Mouse (Mus musculus): ENCODE results near the gene Eqtn. TPM values are rescaled to one million over a fixed set of nuclear protein-coding genes. Genes with fewer than 3 reads are reported as not detected.

The Eqtn gene
- total and polyA plus RNA-seq, 3 experiments = 0.50 TPM; not detected in 2

GRCm38 (mm10) chr4:94901780-94902179 is 26.9 kb downstream of the Eqtn start:
- no peak overlapping the region for H3K9ac ChIP-seq (ENCODE audit: insufficient read depth, low read depth)
- no peaks in the 10 kb centered on the region for H3K79me2 ChIP-seq (replicated peaks; ENCODE audit: control insufficient read depth, extremely low read depth, insufficient read depth, poor library complexity, severe bottlenecking)
- DNase-seq (ENCODE audit: extremely low read depth) = no peak
- in situ Hi-C loops (cut with MboI; ENCODE audit: low pct_ligation_motif_present, low pct_unique_long_range_greater_than_20kb, low sequenced_read_pairs) = loop anchor here (25.0 kb wide), 1 partner anchor 214 kb away; no protein-coding TSS in a partner anchor
- no peak overlapping the region for H3K27ac ChIP-seq (ENCODE audit: insufficient read depth, low read depth)
- no peaks in the 10 kb centered on the region for H3K9me3 ChIP-seq (replicated peaks; ENCODE audit: low read length)
- no peak overlapping the region for H3K4me3 ChIP-seq (replicated peaks in 1 of 3; ENCODE audit: low read depth in 2 of 3, low read length in 2 of 3, poor library complexity in 1 of 3)
- H3K27me3 ChIP-seq (replicated peaks) = no peaks in the 10 kb centered on the region
- peak overlapping the region; percentile 45; the same call in 1 of the 2 replicates for H3K4me2 ChIP-seq (ENCODE audit: insufficient read depth, low read depth, poor library complexity, severe bottlenecking)
- H3K4me1 ChIP-seq (ENCODE audit: control insufficient read depth in 1 of 2, insufficient read depth in 2 of 2) = no peaks in the 10 kb centered on the region
- H3K36me3 ChIP-seq (replicated peaks in 1 of 2; ENCODE audit: control insufficient read depth in 1 of 2, insufficient read depth in 1 of 2, low read length in 1 of 2) = no peaks in the 10 kb centered on the region
- dilution Hi-C loops (cut with MboI; ENCODE audit: extremely low pct_ligation_motif_present, extremely low pct_unique_long_range_greater_than_20kb, low sequenced_read_pairs) = no loop called here
- TF ChIP-seq USF2 (conservative IDR thresholded peaks at IDR 0.05; ENCODE audit: low read depth, low read length) (no peak), MAX (IDR thresholded peaks at IDR 0.05; ENCODE audit: low read length) (no peak)

GRCm38 (mm10) chr4:94900744-94901143 is 27.9 kb downstream of the Eqtn start:
- Histone ChIP-seq H3K79me2 (replicated peaks; ENCODE audit: control insufficient read depth, extremely low read depth, insufficient read depth, poor library complexity, severe bottlenecking) (no peaks in the 10 kb centered on the region), H3K9me3 (replicated peaks; ENCODE audit: low read length) (no peaks in the 10 kb centered on the region), H3K4me2 (ENCODE audit: insufficient read depth, low read depth, poor library complexity, severe bottlenecking) (no peak overlapping the region), H3K27me3 (replicated peaks) (no peaks in the 10 kb centered on the region), H3K9ac (ENCODE audit: insufficient read depth, low read depth) (no peak overlapping the region), H3K36me3 (replicated peaks in 1 of 2; ENCODE audit: control insufficient read depth in 1 of 2, insufficient read depth in 1 of 2, low read length in 1 of 2) (no peaks in the 10 kb centered on the region), H3K4me3 (replicated peaks in 1 of 3; ENCODE audit: low read depth in 2 of 3, low read length in 2 of 3, poor library complexity in 1 of 3) (no peak overlapping the region), H3K4me1 (ENCODE audit: control insufficient read depth in 1 of 2, insufficient read depth in 2 of 2) (no peaks in the 10 kb centered on the region), H3K27ac (ENCODE audit: insufficient read depth, low read depth) (no peak overlapping the region)
- no peak for TF ChIP-seq IRF4 (IDR thresholded peaks at IDR 0.05; ENCODE audit: low read depth, low read length)
- peak; percentile 50; the same call in 1 of the 2 replicates for TF ChIP-seq MYC (IDR thresholded peaks at IDR 0.05; ENCODE audit: low read depth, low read length)
- no peak for TF ChIP-seq TCF12 (IDR thresholded peaks at IDR 0.05; ENCODE audit: low read depth, low read length)
- peak; percentile 74 for TF ChIP-seq SMC3 (IDR thresholded peaks at IDR 0.05; ENCODE audit: low read depth, low read length)
- peak; percentile 60 for TF ChIP-seq RAD21 (IDR thresholded peaks at IDR 0.05; ENCODE audit: low read depth, low read length)
- TF ChIP-seq CTCF (conservative IDR thresholded peaks at IDR 0.05 in 1 of 2, IDR thresholded peaks at IDR 0.05 in 1 of 2; ENCODE audit: low read depth in 2 of 2, low read length in 2 of 2) = peak; percentile 27 to 76; a peak in 3 of 4 replicates
- TF ChIP-seq MAX (IDR thresholded peaks at IDR 0.05; ENCODE audit: low read length) = 0 out of 2 replicates have a peak, but pooled peaks have one; percentile 52
- dilution Hi-C loops (cut with MboI; ENCODE audit: extremely low pct_ligation_motif_present, extremely low pct_unique_long_range_greater_than_20kb, low sequenced_read_pairs) = no loop called here
- peak; percentile 61 for DNase-seq (ENCODE audit: extremely low read depth)
- in situ Hi-C loops (cut with MboI; ENCODE audit: low pct_ligation_motif_present, low pct_unique_long_range_greater_than_20kb, low sequenced_read_pairs) = loop anchor here (25.0 kb wide), 1 partner anchor 213 kb away; no protein-coding TSS in a partner anchor

Other genes with a start within 250 kb of the Eqtn start
- gene Tek, start 189.6 kb downstream of the Eqtn start, total RNA-seq (2012; rRNA removed) = 0.08 and 0.47 TPM in 2 replicates
- gene Tek, start 189.6 kb downstream of the Eqtn start, total RNA-seq (2014; rRNA removed) = 0.17 and 0.23 TPM in 2 replicates
- 0.06 TPM in 1 of 2 replicates, not detected in the other for gene Tek, start 189.6 kb downstream of the Eqtn start, polyA plus RNA-seq (2012; ENCODE audit: insufficient read length, low read depth)
- 13.7 and 14.2 TPM in 2 replicates for gene Mysm1, start 50.3 kb upstream of the Eqtn start, total RNA-seq (2012; rRNA removed)
- gene Mysm1, start 50.3 kb upstream of the Eqtn start, total RNA-seq (2014; rRNA removed) = 15.3 and 20.0 TPM in 2 replicates
- gene Mysm1, start 50.3 kb upstream of the Eqtn start, polyA plus RNA-seq (2012; ENCODE audit: insufficient read length, low read depth) = 10.5 and 11.5 TPM in 2 replicates
- gene Jun, start 123.4 kb upstream of the Eqtn start, total RNA-seq (2012; rRNA removed) = 14.4 and 15.0 TPM in 2 replicates
- gene Jun, start 123.4 kb upstream of the Eqtn start, total RNA-seq (2014; rRNA removed) = 6.1 and 7.2 TPM in 2 replicates
- gene Jun, start 123.4 kb upstream of the Eqtn start, polyA plus RNA-seq (2012; ENCODE audit: insufficient read length, low read depth) = 10.4 and 11.1 TPM in 2 replicates

Measured in CH12.LX (cell line).